Mouse (Mus musculus): Measurements from ENCODE around the gene Pde1b.

GRCm38 (mm10) chr15:103511652-103512051 is 8.8 kb downstream of the Pde1b start:
- TF ChIP-seq CTCF (IDR thresholded peaks at IDR 0.05; ENCODE audit: borderline replicate concordance, insufficient read depth, low read length), result no peak
- TF ChIP-seq POLR2A (IDR thresholded peaks at IDR 0.05; ENCODE audit: low read depth, low read length), result no peak
